Mouse (Mus musculus): Measurements from ENCODE around the gene C87436.

DNA sequence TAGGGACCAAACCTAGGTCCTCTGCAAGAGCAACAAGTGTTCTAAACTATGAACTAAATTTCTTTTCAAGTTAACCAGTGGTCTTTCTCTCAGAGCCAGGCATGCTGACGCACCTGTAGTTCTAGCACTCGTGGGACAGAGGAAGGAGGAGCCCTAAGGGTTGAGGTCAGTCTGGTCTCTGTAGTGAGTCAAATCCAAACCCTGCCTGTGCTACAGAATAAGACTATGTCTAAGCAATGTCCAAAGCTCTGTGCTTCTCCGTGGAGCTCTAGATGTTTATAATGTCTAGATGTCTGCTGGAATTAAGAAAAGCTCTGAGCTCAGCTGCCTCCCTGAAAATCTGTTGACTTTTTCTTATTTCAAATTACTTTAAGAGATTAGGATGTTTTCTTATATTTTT, 18.6 kb downstream of the C87436 start:
- no peak for TF ChIP-seq CTCF (IDR thresholded peaks at IDR 0.05; ENCODE audit: insufficient read depth, low read depth, low read length)
- TF ChIP-seq POLR2A (IDR thresholded peaks at IDR 0.05; ENCODE audit: insufficient read depth, low read depth, low read length): no peak
